Mouse (Mus musculus): Measurements from ENCODE around the gene Atp2a2.

Gene Atp2a2

DNA sequence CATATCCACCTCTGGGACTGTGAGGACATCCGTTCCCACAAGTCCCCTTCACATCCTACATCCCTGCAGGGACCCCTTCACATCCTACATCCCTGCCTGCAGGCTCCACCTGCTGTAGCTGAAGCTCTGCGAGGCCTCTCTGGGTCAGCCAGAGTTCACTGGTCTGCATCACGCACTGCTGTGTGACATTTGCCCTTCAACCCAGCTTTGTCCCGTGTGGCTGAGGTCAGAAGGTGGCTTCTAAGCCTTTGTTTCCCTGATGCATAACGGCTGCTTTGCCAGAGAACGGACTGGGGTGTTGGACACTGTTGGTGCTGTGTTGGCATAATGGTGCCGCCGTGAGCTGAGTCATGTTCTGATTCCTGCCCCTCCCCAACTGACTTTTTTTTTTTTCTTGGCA lies 16.2 kb upstream of the Atp2a2 start:
- no peak for DNase-seq

DNA sequence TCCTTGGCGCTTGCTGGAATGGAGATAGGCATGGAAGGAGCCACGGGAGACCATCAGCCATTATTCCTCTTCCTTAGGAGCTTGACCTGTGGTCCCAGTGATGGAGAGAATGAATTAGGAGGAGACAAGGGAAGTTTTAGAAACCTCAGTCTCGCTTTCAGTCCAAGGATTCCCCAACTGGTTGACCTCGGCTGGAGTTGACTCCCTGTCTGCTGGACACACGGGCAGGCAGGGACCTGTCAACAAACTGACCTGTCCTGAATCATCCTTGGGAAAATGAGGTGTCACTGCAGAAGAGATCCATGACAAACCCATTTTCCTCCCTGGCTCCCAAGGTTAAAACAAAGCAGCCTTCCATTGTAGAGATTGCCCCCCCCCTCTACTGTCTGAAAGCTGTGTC lies 14.9 kb upstream of the Atp2a2 start:
- DNase-seq: no peak

DNA sequence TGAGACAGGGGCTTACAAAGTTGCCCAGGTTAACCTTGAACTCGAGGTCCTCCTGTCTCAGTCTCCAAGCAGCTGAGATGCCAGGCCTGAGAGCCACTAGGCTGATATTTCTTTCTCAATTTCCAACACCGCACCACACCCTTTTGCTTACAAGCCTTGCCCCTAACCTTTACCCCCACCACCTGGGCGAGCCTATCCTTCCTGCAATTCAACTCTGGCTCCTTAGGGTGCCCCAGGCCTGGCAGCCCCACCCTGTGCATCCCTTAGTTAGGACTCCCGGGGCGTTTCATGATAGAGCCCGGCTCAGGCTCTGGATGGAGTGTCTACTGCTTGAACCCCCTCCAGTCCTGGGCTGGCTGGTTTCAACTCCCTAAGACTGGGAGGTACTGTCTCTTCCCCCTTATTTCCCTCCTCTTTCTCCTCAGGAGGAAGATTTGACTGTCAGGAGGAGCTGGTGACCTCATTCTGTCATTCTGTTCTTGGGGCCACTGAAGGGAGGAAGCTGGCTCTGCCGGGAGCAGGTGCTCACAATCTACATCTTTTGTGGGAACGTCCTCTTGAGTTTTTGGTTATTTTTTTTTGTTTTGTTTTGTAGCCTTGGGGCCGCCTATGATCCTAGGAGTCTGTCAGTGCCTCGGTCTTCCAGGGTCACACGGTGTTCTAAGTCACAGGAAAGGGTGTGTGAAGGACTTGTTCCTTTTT lies 14.2 kb upstream of the Atp2a2 start:
- DNase-seq: peak; percentile 25

DNA sequence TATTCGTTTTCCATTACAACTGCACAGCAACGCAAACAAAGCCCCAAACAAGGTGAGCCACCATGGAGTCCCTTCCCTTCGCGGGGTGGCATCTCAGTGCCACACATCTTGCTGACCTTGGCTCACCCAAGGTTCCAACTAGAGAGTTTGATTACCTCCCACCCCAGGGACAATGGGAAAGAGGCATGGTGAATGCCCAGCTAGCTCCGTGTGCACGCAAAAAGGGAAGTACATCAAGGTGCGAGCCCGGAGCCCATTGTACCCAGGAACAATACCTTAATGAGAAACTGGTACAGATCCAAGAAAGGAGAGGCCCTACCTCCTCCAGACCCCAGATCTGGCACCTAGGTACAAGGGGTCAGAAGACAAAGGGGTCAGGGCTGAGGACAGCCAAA lies 12.1 kb upstream of the Atp2a2 start:
- no peak for DNase-seq

DNA sequence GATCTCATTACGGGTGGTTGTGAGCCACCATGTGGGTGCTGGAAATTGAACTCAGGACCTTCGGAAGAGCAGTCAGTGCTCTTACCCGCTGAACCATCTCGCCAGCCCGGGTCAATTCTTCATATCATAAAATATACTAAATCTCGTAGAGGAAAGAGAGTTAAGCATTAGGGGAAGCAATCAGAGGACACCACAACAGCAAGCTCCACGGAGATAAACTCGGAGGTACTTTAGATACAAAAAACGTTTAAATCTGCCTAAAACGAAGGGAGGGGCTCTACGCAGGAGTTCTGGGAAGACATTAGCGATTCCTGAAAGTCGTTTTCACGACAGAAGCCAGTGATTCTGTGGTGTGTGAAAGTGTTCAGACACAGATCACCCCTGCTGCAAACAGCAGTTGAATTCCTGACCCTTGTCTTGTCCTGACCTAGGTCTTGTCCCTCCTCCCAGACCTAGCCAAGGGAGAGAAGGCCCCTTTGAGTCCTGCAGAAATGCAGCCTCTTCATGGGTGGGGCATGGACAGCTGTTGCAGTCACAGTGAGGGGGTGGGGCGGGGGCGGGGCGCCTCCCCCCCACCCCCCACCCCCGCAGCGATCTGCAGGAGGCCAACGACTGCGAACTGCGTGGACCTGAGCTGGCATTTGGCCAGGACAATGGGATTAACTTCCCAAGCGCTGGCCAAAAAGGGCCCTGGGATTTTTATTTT lies 11.5 kb upstream of the Atp2a2 start:
- DNase-seq: no peak

DNA sequence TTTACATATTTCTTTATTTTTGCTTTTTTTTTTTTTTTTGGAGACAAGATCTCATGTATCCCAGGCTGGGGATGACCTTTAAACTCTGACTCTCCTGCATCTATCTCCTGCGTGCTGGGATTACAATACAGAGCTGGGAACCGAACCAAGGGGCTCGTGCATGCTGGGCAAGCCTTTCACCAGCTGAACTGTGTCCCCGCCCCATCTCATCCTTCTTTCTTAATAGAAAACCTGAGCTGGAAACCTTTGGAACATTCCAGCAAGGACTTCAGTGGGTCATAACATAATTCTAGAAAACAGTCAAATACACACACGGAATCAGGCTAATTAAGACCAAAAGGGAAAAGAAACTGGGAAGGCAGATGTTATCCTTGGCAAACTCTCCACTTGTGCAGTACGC lies 10.0 kb upstream of the Atp2a2 start:
- DNase-seq: no peak

DNA sequence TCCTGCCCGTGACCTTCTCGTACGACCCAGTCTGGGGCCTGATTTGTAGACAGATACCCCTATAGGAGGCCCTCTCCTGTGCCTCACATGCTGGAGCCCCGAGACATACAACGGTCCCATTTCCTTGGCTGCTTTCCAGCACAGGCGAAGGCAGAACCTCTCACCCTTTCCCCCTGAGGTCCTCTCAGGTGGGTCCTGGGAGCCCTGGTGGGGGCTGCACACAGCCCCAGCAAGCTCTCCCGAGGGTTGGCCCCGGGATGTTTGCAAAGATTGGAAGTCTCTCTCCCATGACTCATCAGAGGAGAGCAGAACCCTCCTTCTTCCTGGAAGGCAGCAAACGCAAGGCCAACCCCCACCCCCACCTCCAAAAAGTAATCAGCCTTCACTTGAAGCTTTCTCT lies 9.4 kb upstream of the Atp2a2 start:
- peak; percentile 34 for DNase-seq

DNA sequence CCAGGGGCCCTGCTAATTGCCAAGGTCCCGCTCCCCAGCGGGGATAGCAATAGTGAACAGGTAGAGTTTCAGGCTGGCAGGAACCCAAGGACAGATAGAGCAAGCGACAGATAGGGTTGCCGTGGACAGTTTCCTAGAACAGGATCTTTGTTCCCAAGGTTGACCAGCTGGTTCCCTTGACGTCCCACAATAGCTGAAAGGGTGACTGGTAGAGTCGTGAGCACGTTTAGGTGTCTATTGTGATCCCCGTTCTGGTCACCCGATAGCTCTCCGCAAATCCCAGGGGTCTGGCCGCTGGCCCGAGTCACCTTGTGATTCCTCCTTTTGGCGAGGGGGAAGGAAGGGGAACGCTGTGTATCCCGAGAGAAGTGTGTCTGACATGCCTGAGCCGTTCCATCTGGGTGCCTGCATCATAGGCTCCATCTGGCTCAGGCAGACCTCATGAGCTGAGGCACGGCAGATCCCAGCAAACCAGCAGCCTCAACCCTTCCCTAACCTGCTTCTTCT lies 8.7 kb upstream of the Atp2a2 start:
- DNase-seq: peak; percentile 68

DNA sequence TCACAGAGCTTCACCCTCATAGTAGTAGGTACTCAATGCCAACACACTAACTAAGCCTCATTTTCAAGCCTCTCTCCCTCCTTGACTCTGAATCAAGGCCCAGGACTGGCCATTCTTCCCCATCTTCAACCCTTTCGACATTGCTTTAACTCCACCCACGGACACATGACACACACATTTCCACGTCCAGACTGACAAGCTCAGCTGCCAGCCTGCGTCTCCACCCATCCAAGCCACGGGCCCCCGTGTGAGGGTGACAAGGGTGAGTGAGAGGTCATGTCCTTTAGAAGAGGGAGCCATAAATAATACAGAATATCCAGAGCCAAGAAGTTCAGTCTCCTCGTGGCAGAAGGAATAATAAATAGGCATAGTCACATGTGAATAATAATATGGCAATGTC lies 7.6 kb upstream of the Atp2a2 start:
- DNase-seq: peak; percentile 42

DNA sequence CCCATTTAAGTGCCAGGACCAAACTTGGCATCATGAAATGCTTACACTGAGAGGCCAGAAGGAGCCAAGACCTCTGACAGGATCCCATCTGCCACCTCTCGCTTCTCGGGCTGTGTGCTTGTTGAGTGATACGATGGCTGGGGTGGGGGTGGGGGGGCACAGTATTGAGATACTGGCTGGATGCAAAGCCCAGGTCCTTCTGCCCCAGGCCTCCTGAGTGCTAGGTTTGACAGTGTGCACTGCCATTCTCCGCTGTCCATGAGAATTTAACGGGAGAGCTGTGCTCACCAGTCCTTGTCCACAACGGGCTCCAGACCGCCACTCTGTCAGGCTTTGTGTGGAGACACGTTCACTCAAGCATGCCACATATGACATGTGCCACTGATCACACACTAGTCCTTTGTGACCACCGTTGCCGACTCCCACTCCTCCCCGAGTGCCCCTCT lies 6.9 kb upstream of the Atp2a2 start:
- peak; percentile 78 for DNase-seq

DNA sequence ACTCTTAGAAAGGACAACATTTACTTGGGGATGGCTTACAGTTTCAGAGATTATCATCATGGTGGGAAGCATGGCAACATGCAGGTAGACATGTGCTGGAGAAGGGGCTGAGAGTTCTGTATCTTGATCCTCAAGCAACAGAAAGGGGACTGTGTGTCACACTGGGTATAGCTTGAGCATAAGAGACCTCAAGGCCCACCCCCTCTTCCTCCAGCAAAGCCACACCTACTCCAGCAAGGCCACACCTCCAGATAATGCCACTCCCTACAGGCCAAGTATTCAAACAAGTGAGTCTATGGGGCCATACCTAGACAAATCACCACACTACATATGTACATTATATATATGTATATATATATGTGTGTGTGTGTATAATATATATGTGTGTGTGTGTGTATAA lies 5.4 kb upstream of the Atp2a2 start:
- DNase-seq: peak; percentile 28

DNA sequence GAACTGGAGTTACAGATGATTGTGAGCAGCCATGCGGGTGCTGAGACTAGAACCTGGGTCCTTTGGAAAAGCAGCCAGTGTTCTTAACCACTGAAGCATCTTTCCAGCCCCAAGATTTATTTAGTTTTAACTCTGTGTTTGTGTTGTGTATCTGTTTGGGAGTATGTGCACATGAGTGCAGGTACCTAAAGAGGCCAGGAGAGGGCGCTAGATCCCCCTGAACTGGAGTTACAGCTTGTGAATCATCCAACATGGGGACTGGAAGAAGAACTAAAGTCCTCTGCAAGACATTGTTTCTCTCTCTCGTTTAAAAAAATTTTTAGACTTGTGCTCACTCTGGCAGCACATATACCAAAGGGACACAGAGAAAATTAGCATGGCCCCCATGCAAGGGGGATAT lies 4.4 kb upstream of the Atp2a2 start:
- no peak for DNase-seq

DNA sequence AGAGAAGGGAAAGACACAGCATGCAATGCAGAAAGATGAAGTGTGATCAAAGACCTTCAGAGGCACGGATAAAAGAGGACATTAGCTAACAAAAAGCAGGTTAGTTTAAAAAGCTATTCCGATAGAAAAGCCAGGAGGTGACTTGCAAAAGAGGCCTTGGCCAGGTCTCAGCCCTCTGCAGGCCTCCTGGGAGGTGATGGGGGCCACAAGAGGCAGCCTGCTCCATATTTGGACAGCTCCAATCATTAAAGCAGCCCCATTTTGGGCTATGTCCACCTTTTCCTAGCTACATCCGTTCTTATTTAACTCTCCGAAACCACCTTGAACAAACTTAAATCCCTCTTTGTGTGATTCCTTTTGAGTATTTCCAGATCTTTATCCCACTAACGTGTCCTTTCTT lies 3.5 kb upstream of the Atp2a2 start:
- DNase-seq: no peak

DNA sequence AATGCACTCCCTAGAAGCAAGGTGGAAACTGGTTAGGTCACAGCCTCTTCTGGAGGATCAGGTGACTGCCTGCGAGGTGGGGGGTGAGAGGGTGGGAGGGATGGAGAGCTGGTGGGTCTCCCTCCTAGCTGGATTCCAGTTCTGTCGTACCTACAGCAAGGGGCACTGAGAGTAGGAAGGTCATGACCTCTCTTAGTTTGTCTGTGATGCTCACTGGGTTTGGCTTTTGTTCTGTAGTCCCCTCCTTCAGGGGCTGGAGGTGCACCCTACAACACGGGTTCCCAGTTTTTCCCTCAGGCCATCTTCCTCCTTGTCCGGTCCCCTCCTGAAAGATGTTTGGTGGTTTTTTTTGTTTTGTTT lies 1.7 kb upstream of the Atp2a2 start:
- DNase-seq: no peak

DNA sequence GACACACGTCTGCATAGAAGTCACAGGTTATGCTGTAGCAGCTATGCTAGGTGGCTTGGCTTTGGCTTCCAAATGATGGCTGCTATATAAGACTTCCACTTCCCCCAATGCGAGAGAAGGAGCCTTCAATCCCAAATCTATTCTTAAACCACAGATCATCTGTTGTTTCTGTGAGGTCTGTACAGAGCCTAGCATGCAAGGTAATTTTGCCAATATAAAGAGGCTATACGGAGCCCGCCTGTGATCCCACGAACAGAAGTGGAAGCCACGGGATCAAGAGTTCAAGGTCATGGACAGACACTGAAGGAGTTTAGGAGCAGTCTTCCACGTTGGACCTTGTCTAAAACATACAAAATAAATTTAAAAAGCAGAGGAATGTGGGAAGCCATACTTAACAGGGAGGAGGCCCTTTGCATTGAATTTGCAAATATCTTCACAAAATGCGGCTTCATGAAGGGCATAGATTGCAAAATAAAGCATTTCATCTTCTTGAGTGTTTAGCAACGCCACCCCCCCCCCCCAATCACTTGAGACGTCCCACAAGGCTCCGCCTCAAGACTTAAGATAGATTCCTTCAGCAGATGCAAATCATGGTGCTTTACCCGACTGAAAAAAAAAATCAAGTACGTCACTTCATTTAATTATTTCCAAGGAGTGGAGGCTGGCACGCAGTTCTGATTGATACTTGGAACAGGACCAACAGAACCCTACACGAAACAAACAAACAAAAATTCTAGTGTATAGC lies 1.2 kb upstream of the Atp2a2 start:
- no peak for DNase-seq

DNA sequence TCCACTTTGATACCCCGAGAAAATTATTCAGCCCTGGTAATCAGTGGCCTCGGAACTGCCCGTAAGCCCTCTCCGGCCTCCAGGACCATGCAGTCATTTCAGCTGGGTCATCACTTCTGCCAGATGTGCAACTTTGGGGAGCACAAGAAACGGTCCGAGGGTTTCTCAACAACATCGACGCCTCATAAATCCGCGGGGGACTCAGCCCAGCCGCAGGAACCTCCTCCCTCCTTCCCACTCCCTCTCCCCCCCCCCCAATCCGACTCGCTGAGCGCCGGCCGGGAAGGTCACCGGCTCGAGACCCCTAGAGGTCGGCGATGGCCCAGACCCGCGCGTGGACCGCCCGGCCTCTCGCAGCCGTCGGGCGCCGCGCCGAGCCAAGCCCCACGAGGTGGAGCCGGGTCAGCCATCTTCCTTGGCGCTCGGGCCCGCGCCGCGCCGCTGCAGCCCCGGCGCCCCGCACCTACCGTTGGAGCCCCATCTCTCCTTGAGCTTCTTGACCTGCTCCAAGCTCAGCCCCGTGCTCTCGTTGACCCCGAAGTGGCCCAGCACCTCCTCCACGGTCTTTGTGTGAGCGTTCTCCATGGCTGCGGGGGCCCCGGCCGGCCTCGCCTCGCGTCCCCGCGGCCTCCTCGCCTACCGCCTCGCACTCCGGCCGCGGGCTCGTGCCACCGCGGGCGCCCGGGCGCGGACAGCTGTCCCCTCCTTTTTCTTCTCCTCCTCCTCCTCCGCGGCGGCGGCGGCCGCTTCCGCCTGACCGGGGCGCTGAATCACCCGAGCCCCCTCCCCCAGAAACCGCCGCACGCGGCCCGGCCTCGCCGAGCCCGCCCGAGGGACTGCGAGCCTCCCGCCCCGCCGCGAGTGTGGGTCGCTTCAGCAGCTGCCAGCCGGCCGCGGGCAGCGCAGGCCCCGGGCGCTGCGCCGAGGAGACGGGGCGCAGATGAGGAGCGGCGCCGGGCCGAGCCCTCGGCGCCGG lies 636 bp downstream of the Atp2a2 start:
- peak; percentile 60 for DNase-seq

DNA sequence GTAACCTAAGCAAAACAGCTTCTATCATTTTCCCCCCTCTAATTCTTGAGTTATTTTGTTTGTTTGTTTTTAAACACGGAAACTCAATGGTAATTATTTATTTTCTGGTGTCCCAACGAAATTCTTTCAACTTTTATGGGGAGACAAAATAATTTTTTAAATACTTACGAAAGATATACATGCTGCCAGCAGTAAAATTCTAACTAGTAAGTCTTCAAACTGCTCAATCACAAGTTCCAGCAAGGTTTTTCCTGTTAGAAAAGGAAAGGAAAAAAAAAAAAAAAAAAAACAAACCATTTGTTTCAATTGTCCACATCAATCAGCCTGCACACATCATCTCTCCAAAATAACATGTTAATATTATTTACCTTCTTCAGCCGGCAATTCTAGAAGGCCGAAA lies 1.5 kb downstream of the Atp2a2 start:
- no peak for DNase-seq

DNA sequence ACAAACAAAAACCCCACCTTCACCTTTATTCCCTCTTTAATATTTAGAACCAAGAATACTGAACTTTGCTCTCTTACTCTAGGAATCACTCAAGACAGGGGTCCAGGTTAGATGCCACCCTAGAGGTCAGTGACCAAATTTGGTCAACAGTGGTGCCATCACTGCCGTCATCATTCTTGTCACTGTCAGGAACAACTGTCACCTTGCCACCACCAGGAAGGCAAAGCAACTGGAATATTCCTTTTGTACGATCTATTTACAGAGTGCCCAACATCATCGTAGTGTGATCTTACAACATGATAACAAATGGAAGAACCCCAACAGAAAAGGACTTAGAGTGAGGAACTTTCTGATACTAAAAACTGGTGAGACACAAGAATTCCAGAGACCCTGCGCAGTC lies 1.9 kb downstream of the Atp2a2 start:
- DNase-seq: no peak

DNA sequence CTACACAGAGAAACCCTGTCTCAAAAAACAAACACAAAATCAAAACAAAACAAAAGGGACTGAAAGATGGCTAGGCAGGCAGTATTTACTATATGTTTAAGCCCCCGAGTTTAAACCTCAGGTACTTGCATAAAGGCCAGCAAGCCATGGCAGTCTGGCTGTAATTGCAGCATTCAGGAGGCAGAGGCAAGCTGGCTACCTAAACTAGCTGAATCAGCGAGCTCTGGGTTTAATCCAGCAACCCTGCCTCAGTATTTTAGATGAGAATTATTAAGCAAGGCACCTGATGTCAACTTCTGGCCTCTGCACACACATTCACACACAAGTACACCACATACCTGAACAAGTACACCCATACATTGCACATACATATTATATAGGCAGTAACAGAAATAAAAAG lies 4.0 kb downstream of the Atp2a2 start:
- no peak for DNase-seq

DNA sequence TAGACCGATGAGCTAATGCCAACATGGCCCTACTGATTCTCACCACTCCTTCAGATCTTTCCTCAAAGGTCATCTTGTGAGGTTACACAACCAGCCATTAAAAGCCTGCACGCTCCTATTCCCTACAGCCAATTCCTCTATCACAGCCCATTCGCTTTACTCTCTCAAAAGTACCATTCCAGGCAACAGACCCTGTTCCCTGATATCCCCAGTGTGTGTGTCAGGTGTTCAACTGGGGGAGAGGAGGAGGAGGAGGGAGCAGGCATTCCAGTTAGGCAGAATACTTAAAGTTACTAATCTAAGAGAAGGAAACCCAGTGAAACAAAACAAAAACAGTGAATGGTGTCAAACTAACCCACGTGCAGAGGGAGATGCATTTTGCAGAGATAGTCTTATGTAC lies 5.0 kb downstream of the Atp2a2 start:
- no peak for DNase-seq

DNA sequence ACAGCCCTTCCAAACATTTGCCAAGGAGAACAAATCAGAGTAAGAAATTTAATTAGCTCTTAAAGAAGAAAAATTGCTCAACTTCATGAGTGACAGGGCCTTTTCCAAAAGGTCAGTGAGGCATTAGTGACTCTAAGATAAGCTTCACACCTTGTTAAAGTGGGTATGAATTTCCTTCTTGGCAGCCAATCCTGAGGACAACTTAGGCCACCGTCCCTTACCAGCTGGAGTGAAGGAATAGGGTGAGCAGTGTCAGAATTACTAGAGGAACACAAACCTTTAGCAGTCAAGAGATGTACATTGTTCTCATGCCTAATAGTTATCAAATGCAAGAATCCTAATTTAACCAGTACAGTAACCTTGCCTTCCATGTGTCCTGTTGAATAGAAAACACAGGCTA lies 7.6 kb downstream of the Atp2a2 start:
- no peak for DNase-seq

DNA sequence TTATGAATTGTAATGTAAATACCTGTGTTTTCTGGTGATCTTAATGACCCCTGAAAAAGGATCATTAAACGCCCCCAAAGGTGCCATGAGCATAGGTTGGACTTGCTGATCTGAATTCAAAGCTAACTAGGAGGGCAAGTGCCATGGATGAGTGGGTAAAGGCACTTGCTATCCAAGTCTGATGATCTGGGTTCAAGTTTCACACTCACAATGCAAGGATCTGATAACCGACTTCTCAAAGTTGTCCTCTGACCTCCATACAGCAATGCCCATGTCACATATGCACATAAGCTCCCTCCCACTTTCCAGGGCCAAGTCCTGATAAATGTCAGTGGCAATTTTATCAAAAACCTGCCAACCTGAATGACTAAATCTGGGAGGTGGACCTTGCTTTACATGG lies 9.0 kb downstream of the Atp2a2 start:
- DNase-seq: no peak

DNA sequence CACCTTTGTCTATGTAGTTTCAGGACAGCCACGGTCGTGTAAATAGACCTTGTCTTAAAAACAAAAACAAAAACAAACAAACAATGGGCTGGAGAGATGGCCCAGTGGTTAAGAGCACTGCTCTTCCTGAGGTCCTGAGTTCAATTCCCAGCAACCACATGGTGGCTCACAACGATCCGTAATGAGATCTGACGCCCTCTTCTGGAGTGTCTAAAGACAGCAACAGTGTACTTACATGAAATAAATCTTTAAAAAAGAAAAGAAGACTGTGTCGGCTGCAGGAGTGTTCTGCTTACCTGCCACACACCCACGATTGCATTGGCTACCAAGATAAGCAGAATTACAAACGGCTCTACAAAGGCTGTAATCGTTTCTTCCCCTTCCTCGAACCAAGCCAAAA lies 10.6 kb downstream of the Atp2a2 start:
- DNase-seq: no peak

Data from cerebellum, adult 8-10 months (tissue).